In the genomic region with DNA sequence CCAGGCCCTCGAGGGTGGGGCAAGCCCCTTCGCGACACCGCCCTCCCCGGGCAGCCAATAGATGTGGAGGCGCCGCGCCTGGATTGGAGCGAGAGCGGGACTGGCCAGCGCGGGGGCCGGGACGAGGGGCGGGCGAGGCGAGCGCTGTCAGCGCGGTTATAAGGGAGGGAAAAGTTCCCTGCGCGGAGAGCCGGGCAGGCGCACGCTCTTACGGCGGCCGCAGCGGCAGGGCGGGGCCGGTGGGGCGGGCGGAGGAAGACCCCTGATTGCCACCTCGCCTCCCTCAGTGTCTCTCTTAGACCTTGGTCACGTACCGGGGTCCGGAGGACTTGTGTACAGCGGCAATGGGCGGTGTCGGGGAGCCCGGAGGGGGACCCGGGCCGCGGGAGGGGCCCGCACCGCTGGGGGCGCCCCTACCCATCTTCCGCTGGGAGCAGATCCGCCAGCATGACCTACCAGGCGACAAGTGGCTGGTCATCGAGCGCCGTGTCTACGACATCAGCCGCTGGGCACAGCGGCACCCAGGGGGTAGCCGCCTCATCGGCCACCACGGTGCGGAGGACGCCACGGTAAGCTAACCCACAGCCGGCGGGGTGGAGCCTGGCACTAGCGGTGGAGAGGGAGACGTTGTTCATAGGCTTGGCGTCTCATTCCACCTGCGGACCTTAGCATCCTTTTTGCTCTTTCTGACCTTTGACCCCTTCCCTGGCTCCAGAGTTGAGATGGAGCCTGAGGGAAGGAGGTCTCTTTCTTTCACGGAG, we compare ENCODE assay signal across 8 mouse cellular contexts. TPM values are rescaled to one million over a fixed set of nuclear protein-coding genes. Genes with fewer than 3 reads are reported as not detected.
DNase-seq lines count a peak whose midpoint lies in the region; ATAC-seq and TF ChIP-seq lines count a peak whose summit lies in the region.

A gene (plus strand): TSS at position 182 of the 761 bp plus-strand sequence.

- TF ChIP-seq POLR2A in cortical plate, adult 2 months (IDR thresholded peaks at IDR 0.05; ENCODE audit: extremely low read depth, insufficient read depth, low read length), result peak; percentile 46; the same call in 1 of the 2 replicates

- H3K27ac ChIP-seq in cortical plate, adult 2 months (ENCODE audit: insufficient read depth, low read length), result peak within 1 kb of the TSS; percentile 15; the same call in 1 of the 2 replicates
- H3K27ac ChIP-seq in hindbrain, embryonic 15.5 days (replicated peaks), result peak within 1 kb of the TSS; percentile 64
- H3K27ac ChIP-seq in macrophage, result no peak within 1 kb of the TSS

- H3K9ac ChIP-seq in hindbrain, embryonic 15.5 days, result peak within 1 kb of the TSS; percentile 71

- H3K4me1 ChIP-seq in cortical plate, adult 2 months (ENCODE audit: control insufficient read depth, insufficient read depth, low read length), result peaks cover 4% of the 10 kb centered on the region; the same call in 1 of the 2 replicates
- peaks cover 36% of the 10 kb centered on the region for H3K4me1 ChIP-seq in hindbrain, embryonic 15.5 days (replicated peaks)

- H3K4me2 ChIP-seq in hindbrain, embryonic 15.5 days, result peak within 1 kb of the TSS; percentile 81

- peak; percentile 72 for DNase-seq in adipocyte (ENCODE audit: low spot score)
- DNase-seq in gastrocnemius, adult 8-10 months (ENCODE audit: low spot score in 2 of 2), result peak; percentile 55 to 70
- peak; percentile 51 to 72 for DNase-seq in left cerebral cortex, adult 8-10 months (ENCODE audit: low spot score in 2 of 2)
- peak; percentile 84 for DNase-seq in right cerebral cortex, adult 18-20 months
- peak; percentile 84 for DNase-seq in urinary bladder, postnatal 14 days (ENCODE audit: low spot score)

- no peaks in the 10 kb centered on the region for H3K27me3 ChIP-seq in hindbrain, embryonic 15.5 days

- TF ChIP-seq CTCF in cortical plate, adult 2 months (IDR thresholded peaks at IDR 0.05; ENCODE audit: extremely low read depth, insufficient read depth, low read length), result no peak

- WGBS in hindbrain, embryonic 15.5 days, result under 1% methylated on average over 47 of the region's 69 CpGs
- 3% methylated on average over 42 of the region's 69 CpGs for WGBS in macrophage (ENCODE audit: missing documents)

- H3K9me3 ChIP-seq in hindbrain, embryonic 15.5 days, result no peaks in the 10 kb centered on the region

- H3K4me3 ChIP-seq in cortical plate, adult 2 months (ENCODE audit: insufficient read depth, low read length), result peak within 1 kb of the TSS; percentile 78
- peak within 1 kb of the TSS; percentile 66 for H3K4me3 ChIP-seq in hindbrain, embryonic 15.5 days
- peak within 1 kb of the TSS; percentile 20; the same call in 1 of the 2 replicates for H3K4me3 ChIP-seq in macrophage (ENCODE audit: inconsistent target)

- no peaks in the 10 kb centered on the region for H3K36me3 ChIP-seq in hindbrain, embryonic 15.5 days
- H3K36me3 ChIP-seq in macrophage (ENCODE audit: inconsistent target), result peaks cover 23% of the 10 kb centered on the region

- H3K79me2 ChIP-seq in macrophage (ENCODE audit: inconsistent target), result no peaks in the 10 kb centered on the region

- ATAC-seq in hindbrain, embryonic 15.5 days (ENCODE audit: low FRiP score, low read depth), result peak; percentile 91

RNA-seq across cellular contexts. Expression of the gene that starts here (rescaled TPM):
- polyA plus RNA-seq in cortical plate, adult 2 months (2012; rRNA removed), result 44.5 and 44.6 TPM in 2 replicates
- total RNA-seq in gastrocnemius, adult 8-10 months (2022), result 1 to 10 TPM; 1.5 to 4.9 (median 3.5) TPM
- polyA plus RNA-seq in hindbrain, embryonic 15.5 days (2015; fragmentation: Nextera tagmentation; extraction: Ambion mirVana), result 31.4 and 32.8 TPM in 2 replicates
- 10 to 100 TPM; 25.9 to 28.5 (median 27.1) TPM for total RNA-seq in left cerebral cortex, adult 8-10 months (2022)
- 10 to 100 TPM in 16 of 26 experiments, 1 to 10 TPM in 9, under 1 TPM in 1; 0.68 to 64.4 (median 14.8) TPM for total RNA-seq in macrophage (2018; cell fraction: chromatin; rRNA removed)
- 1 to 10 TPM; 1.2 to 4.0 (median 2.3) TPM for total RNA-seq in macrophage (2018; cell fraction: cytosol; rRNA removed)
- total RNA-seq in macrophage (2018; cell fraction: nucleus; rRNA removed), result 10 to 100 TPM in 10 of 26 experiments, 1 to 10 TPM in 15, under 1 TPM in 1; 0.92 to 26.0 (median 8.6) TPM
- polyA plus RNA-seq in macrophage (2018), result 2.4 to 3.4 TPM (median 2.4 TPM) in 3 replicates

Comparison
In these comparisons a context has a peak if more than half of its experiments do, and no peak if none do; other contexts are left out.
1. RNA of the gene that starts here (total RNA-seq): 25.9 to 28.5 TPM in left cerebral cortex, adult 8-10 months; 1.5 to 4.9 TPM in gastrocnemius, adult 8-10 months; every median in the first group is over 4 times any median in the second.
2. H3K4me3 ChIP-seq: peak in every context shown above with its lines; median percentile 78 in cortical plate, adult 2 months; 66 in hindbrain, embryonic 15.5 days; 20 in macrophage.
3. Peak in every context shown above with its lines, with median percentiles within 50 percentile points of each other: DNase-seq.